Mouse (Mus musculus) embryonic fibroblast, embryonic 13.5 days (primary cell): ENCODE data around the gene Nek11. TPM values are rescaled to one million over a fixed set of nuclear protein-coding genes. Genes with fewer than 3 reads are reported as not detected.
A peak's percentile ranks its signal among the peaks of the same experiment; 100 is the strongest.

Experiments
- H3K27ac ChIP-seq: 2 replicates; pipeline ENCODE4 v1.5.1; 2012; ENCODE audit warnings: low read length, control low read depth, inconsistent platforms; ENCODE audit not compliant: insufficient read depth
- H3K4me1 ChIP-seq: 2 replicates; pipeline ENCODE4 v1.6.1; 2011; ENCODE audit warnings: low read length; ENCODE audit not compliant: control insufficient read depth, insufficient read depth
- H3K4me3 ChIP-seq: 2 replicates; pipeline ENCODE4 v1.5.1; 2011; ENCODE audit warnings: mild to moderate bottlenecking, control low read depth, low read length; ENCODE audit not compliant: insufficient read depth
- CTCF ChIP-seq: IDR thresholded peaks from 2 replicates; pipeline ENCODE4 v1.5.1; 2011; ENCODE audit warnings: mild to moderate bottlenecking, control low read depth, low read length, moderate library complexity, borderline replicate concordance; ENCODE audit not compliant: insufficient read depth
- POLR2A ChIP-seq: IDR thresholded peaks from 2 replicates; pipeline ENCODE4 v1.6.1; 2011; ENCODE audit warnings: low read depth, mild to moderate bottlenecking, control low read depth, low read length, moderate library complexity
- polyA plus RNA-seq: library from polyadenylated mRNA; stranded (reverse); fragments of >200 nt; gene quantifications from 2 replicates; pipeline ENCODE4 v1.2.4, GENCODE M21; 2011; ENCODE audit warnings: low read depth; ENCODE audit not compliant: missing spikeins, insufficient read length

Gene Nek11
- polyA plus RNA-seq, 1 experiment: 0.54 TPM

DNA sequence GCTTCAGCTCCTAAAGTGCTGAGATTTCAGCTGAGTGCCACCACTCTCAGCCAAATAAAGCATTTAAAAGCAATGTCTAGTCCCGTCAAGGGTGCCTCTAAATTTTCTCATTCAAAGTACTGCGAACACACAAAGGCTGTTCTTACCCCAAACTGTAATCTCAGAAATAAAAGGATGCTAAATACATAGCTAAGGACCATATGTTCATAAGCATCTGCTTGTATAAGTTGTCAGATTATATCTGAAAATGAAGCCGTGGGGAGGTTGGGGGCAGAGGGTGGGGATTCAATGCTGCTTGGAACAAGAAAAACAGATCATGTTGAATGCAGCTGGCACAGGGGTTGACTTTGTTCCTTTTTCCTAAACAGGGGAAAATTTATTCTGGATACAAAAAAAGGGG lies 120.4 kb downstream of the Nek11 start:
- Histone ChIP-seq H3K27ac (no peak overlapping the region), H3K4me1 (no peaks in the 10 kb centered on the region), H3K4me3 (no peak overlapping the region)
- no peak for TF ChIP-seq POLR2A
- no peak for TF ChIP-seq CTCF

DNA sequence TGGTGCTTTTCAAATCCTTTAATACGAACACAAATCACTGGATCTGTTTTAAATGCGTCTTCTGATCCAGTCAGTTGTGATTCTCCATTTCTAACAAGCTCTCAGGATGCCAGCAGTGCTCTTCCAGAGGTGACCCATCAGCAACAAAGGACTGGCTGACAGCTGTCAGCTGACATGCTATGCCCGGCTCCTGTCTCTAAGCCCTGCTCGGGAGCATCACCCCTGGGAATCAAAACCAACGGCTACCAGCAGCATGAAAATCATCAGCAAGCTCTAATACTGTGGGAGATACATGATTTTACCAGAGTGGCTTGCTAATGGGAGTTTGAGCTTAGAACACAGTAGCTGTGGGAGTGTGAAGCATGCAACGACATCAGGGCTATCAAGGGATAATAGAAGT lies 121.0 kb downstream of the Nek11 start:
- TF ChIP-seq POLR2A: no peak
- no peak for TF ChIP-seq CTCF
- no peaks in the 10 kb centered on the region for H3K4me1 ChIP-seq
- no peak overlapping the region for H3K4me3 ChIP-seq
- H3K27ac ChIP-seq: no peak overlapping the region

DNA sequence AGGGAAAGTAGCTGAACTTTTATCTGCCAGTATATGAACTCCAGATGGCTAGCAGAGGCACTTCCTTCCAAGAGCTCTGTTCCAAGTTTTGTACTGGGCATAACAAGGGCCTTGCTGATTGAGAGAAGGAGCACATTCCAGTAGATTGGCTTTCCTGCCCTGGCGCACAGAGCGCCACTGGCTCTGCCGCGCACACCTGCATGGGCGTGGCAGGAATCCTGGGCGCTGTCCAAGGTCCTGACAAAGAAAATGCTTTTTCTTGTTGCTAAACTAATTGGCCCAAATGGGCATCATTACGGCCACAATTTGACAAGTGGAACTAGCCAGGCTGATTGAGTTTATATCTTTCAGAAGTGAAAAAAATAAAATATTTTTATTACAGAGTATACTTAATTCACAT lies 123.1 kb downstream of the Nek11 start:
- no peaks in the 10 kb centered on the region for H3K4me1 ChIP-seq
- TF ChIP-seq CTCF (no peak), POLR2A (no peak)
- no peak overlapping the region for H3K4me3 ChIP-seq

DNA sequence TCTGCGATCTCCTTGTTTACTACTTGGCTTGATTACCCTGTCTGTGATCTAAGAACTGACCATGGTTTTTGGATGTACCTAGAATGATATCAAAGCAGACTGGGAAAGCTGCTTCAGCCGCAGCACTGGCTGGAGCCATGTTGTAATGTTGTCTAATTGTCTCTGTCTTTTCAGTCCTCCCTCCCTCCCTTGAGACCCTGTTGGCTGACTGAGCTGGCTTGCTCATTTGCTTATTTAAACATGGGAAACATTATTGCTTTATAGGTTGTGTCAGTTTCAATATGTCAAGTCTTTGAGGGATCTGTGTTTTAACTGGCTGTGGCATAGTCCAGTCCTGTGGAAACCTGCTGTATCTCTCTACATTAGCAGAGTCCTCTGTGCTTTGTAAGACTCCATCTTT lies 132.2 kb downstream of the Nek11 start:
- TF ChIP-seq POLR2A (no peak), CTCF (no peak)
- Histone ChIP-seq H3K4me3 (no peak overlapping the region), H3K27ac (no peak overlapping the region), H3K4me1 (no peaks in the 10 kb centered on the region)

More for the DNA sequence above, 123.1 kb downstream of the Nek11 start:
- no peak overlapping the region for H3K27ac ChIP-seq

DNA sequence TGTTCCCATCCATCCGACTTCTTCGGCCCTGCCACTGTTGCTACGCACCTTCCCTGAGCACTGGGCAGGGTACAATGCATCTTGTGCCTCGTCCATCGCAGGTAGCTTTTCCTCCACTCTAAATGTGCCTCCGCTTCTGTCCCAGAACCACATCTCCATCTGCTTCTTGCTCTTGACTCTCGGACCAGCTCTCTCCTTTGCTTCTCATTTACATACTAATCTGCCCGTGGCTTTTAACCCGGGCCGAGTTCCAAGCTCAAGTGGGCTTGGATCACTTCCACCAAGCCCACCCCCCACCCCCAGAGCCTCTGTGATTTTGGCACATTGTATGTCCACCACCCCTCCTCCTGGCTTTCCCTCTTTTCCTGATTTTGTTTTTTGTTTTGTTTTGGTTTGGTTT lies 137.7 kb downstream of the Nek11 start:
- H3K4me3 ChIP-seq: no peak overlapping the region
- TF ChIP-seq CTCF (no peak), POLR2A (no peak)

DNA sequence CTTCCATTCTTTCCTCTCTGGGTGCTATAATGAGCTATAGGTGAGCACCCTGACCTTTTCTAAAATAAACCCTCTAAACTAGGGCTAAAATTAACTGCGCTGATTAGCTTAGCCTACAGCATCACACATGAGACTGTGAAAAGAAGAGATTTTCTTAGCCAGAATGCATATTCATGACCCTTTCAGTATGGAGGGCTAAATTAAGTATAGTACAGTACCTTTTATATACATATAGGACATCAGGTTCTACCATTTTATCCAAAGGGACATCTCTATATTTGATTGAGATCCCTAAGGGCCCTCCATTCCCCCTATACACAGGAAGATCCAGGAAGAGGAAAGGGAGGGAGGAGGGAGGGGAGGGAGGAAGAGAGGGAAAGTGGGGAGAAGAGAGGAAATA lies 141.2 kb downstream of the Nek11 start:
- TF ChIP-seq POLR2A (no peak), CTCF (no peak)
- H3K4me3 ChIP-seq: no peak overlapping the region
- no peak overlapping the region for H3K27ac ChIP-seq
- no peaks in the 10 kb centered on the region for H3K4me1 ChIP-seq

More for the DNA sequence above, 137.7 kb downstream of the Nek11 start:
- Histone ChIP-seq H3K4me1 (no peaks in the 10 kb centered on the region), H3K27ac (no peak overlapping the region)

DNA sequence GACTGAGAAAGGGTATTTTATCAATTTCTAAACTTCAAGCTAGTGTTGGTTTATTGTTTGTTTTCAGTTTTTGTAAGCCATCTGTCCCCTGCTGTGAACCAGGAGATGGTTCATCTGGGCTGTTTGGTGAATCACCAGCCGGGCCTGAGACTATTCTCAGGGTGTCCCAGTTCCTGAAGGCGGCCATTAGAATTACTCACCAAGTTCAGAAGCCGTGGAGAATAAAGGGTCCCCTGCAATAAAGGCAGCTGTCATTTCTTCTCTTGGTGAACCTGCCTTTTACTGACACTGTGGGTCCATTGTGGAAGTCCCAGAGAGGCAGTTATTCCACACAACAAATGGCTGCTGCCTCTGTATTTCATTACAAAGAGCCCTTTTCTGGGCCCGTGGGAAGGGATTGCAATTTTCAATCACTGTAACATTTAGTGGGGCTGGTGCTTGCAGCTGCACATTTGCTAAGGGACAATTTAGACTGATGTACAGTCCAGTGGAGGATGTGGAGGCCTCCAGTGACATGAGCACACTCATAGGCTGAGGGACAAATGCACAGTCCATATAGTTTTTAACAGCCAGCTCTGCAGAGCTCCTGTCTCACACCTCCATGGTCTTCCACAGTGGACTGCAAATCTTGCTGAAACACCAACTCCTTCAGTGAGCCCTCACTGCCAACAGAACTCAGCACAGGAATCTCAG lies 142.8 kb downstream of the Nek11 start:
- Histone ChIP-seq H3K27ac (no peak overlapping the region), H3K4me1 (no peaks in the 10 kb centered on the region), H3K4me3 (no peak overlapping the region)
- no peak for TF ChIP-seq CTCF
- no peak for TF ChIP-seq POLR2A

DNA sequence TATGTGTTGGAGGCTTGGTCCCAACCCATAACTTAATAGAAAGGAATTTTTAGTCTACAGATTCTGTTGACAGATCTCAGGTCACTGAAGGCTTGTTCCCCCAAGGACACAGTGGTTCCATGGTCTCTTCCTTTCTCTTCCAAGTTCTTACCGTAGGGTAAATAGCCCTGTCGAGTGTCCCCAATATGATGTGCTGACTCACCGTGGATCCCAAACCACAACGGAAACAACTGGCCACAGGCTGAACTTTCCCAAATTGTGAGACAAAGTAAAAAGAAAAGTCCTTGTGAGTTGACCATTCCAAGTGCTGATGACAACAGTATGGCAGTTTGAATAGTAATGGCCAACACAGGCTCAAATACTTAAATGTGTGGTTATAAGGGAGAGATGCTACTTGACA lies 144.1 kb downstream of the Nek11 start:
- Histone ChIP-seq H3K4me3 (no peak overlapping the region), H3K27ac (no peak overlapping the region), H3K4me1 (no peaks in the 10 kb centered on the region)
- TF ChIP-seq CTCF: no peak
- TF ChIP-seq POLR2A: no peak

DNA sequence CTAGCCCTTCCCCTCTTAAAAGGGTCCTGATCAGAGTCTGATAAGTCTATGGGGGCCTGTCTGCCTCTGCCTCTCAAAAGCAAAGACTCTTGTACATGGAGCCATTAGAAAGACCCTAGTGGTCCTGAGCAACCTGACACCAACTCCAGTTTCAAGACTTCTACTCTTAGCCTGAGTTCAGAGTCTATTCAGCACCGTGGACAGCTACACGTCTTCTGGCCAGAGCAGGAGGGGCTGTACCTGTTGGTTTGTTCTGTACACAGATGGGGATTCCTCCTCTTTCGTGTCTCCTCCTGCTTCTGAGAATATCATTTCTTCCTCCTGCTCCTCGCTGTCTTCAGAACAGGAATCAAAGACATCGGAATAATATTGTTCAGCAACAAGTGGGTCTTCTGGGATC lies 151.3 kb downstream of the Nek11 start:
- Histone ChIP-seq H3K4me3 (no peak overlapping the region), H3K27ac (no peak overlapping the region), H3K4me1 (no peaks in the 10 kb centered on the region)
- TF ChIP-seq CTCF: no peak
- TF ChIP-seq POLR2A: no peak

DNA sequence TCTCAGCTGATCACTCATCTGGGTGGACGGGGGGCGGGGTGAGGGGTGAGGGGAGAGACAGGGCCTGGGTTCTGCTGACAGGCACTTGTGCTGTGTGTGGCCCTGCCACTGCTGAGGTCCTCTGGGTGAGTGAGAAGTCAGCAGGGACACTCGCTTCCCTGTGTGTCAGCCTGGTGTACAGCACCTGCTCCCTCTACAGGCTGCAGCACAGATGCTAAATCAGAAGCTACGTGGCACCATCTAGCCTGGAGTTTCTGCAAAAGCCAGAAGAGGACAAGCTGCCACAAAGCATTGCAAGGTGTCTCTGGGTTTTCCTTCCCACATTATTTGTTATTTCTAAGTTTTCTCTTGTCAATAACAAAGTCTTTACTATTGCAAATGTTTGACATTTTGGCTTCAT lies 180.9 kb downstream of the Nek11 start:
- Histone ChIP-seq H3K4me3 (no peak overlapping the region), H3K4me1 (no peaks in the 10 kb centered on the region), H3K27ac (no peak overlapping the region)
- peak; percentile 16; the same call in 1 of the 2 replicates for TF ChIP-seq CTCF
- TF ChIP-seq POLR2A: no peak

DNA sequence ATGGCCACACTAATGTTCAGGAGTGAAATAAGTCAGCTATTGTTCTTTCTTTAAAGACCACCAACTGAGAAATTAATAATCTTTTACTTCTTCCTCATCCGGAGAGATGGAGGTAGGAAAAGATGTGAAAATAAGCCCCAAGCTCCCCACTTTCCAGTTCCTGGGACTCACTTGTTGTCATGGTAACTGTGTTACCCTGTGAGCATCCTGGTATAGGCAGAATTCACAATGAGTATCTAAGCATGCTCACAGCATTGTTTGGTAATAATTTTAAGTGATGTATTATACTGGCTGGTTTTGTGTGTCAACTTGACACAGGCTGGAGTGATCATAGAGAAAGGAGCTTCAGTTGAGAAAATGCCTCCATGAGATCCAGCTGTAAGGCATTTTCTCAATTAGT lies 195.0 kb downstream of the Nek11 start:
- TF ChIP-seq POLR2A (no peak), CTCF (no peak)
- no peak overlapping the region for H3K27ac ChIP-seq
- no peaks in the 10 kb centered on the region for H3K4me1 ChIP-seq
- H3K4me3 ChIP-seq: no peak overlapping the region
